8 mouse cellular contexts compared by ENCODE assay signal in genomic region chr9:121374076-121374863, GRCm38 (mm10).
DNase-seq lines count a peak whose midpoint lies in the region; ATAC-seq and TF ChIP-seq lines count a peak whose summit lies in the region.

No protein-coding gene starts in this region.

- TF ChIP-seq POLR2A in kidney, adult 2 months (IDR thresholded peaks at IDR 0.05; ENCODE audit: low read depth, low read length) = no peak

- H3K27me3 ChIP-seq in kidney, adult 2 months (replicated peaks; ENCODE audit: control insufficient read depth, insufficient read depth, low read length) = no peaks in the 10 kb centered on the region
- no peaks in the 10 kb centered on the region for H3K27me3 ChIP-seq in kidney, embryonic 14.5 days (ENCODE audit: control insufficient read depth, insufficient read depth, low read length)
- H3K27me3 ChIP-seq in embryonic facial prominence, embryonic 12.5 days = no peaks in the 10 kb centered on the region
- H3K27me3 ChIP-seq in liver, embryonic 11.5 days (replicated peaks; ENCODE audit: control insufficient read depth, insufficient read depth, low read length) = no peaks in the 10 kb centered on the region

- ATAC-seq in kidney, embryonic 14.5 days (ENCODE audit: low FRiP score, low TSS enrichment) = no peak
- ATAC-seq in embryonic facial prominence, embryonic 12.5 days (ENCODE audit: insufficient number of reproducible peaks, insufficient read depth, low FRiP score, low TSS enrichment) = no peak
- ATAC-seq in liver, embryonic 11.5 days (replicated peaks; ENCODE audit: low FRiP score) = no peak

- H3K9me3 ChIP-seq in kidney, embryonic 14.5 days (ENCODE audit: control insufficient read depth, low read length) = no peaks in the 10 kb centered on the region
- H3K9me3 ChIP-seq in embryonic facial prominence, embryonic 12.5 days = no peaks in the 10 kb centered on the region
- no peaks in the 10 kb centered on the region for H3K9me3 ChIP-seq in liver, embryonic 11.5 days (ENCODE audit: control insufficient read depth, low read length)

- DNase-seq in kidney, adult 2 months = peak; percentile 72
- peak; percentile 40 for DNase-seq in T-cell, adult 2 months (ENCODE audit: low spot score)
- peak; percentile 76 for DNase-seq in heart, postnatal 4 days
- DNase-seq in liver, embryonic 11.5 days (ENCODE audit: low spot score) = peak; percentile 54
- peak; percentile 74 for DNase-seq in neural tube, embryonic 10.5 days (ENCODE audit: extremely low spot score, low spot score)
- DNase-seq in right cerebral cortex, postnatal 25 days = no peak

- no peak overlapping the region for H3K9ac ChIP-seq in kidney, embryonic 14.5 days (ENCODE audit: low read depth, low read length)
- H3K9ac ChIP-seq in embryonic facial prominence, embryonic 12.5 days = no peak overlapping the region
- H3K9ac ChIP-seq in liver, embryonic 11.5 days (ENCODE audit: low read depth, low read length) = no peak overlapping the region

- no peak overlapping the region for H3K4me3 ChIP-seq in kidney, adult 2 months (ENCODE audit: insufficient read depth, low read depth, low read length)
- no peak overlapping the region for H3K4me3 ChIP-seq in kidney, embryonic 14.5 days (ENCODE audit: low read length)
- no peak overlapping the region for H3K4me3 ChIP-seq in embryonic facial prominence, embryonic 12.5 days
- no peak overlapping the region for H3K4me3 ChIP-seq in liver, embryonic 11.5 days (ENCODE audit: low read depth, low read length)

- no peak overlapping the region for H3K27ac ChIP-seq in kidney, adult 2 months (ENCODE audit: insufficient read depth, low read depth, low read length)
- H3K27ac ChIP-seq in kidney, embryonic 14.5 days (ENCODE audit: low read depth, low read length) = no peak overlapping the region
- H3K27ac ChIP-seq in embryonic facial prominence, embryonic 12.5 days = peak overlapping the region; percentile 37; the same call in 1 of the 2 replicates
- no peak overlapping the region for H3K27ac ChIP-seq in liver, embryonic 11.5 days (ENCODE audit: low read depth, low read length)

- no peaks in the 10 kb centered on the region for H3K36me3 ChIP-seq in kidney, adult 2 months (ENCODE audit: control insufficient read depth, insufficient read depth, low read length)
- H3K36me3 ChIP-seq in kidney, embryonic 14.5 days (ENCODE audit: control insufficient read depth, insufficient read depth, low read length) = no peaks in the 10 kb centered on the region
- no peaks in the 10 kb centered on the region for H3K36me3 ChIP-seq in embryonic facial prominence, embryonic 12.5 days
- H3K36me3 ChIP-seq in liver, embryonic 11.5 days (ENCODE audit: control insufficient read depth, insufficient read depth, low read length) = no peaks in the 10 kb centered on the region

- H3K4me2 ChIP-seq in kidney, embryonic 14.5 days (replicated peaks; ENCODE audit: low read depth, low read length) = no peak overlapping the region
- no peak overlapping the region for H3K4me2 ChIP-seq in embryonic facial prominence, embryonic 12.5 days (replicated peaks)
- H3K4me2 ChIP-seq in liver, embryonic 11.5 days = no peak overlapping the region

- H3K4me1 ChIP-seq in kidney, adult 2 months (ENCODE audit: control insufficient read depth, insufficient read depth, low read length) = peaks cover 47% of the 10 kb centered on the region
- H3K4me1 ChIP-seq in kidney, embryonic 14.5 days (ENCODE audit: control insufficient read depth, insufficient read depth, low read length) = peaks cover 38% of the 10 kb centered on the region
- peaks cover 36% of the 10 kb centered on the region for H3K4me1 ChIP-seq in embryonic facial prominence, embryonic 12.5 days
- peaks cover 19% of the 10 kb centered on the region for H3K4me1 ChIP-seq in liver, embryonic 11.5 days (replicated peaks; ENCODE audit: control insufficient read depth, insufficient read depth, low read length)

- TF ChIP-seq CTCF in kidney, adult 2 months (conservative IDR thresholded peaks at IDR 0.05; ENCODE audit: insufficient read depth, insufficient read length, low read depth, low read length) = peak; percentile 98

- WGBS in kidney, adult 2 months = 41% methylated on average over 9 of the region's 9 CpGs
- WGBS in kidney, embryonic 14.5 days = 29% methylated on average over 9 of the region's 9 CpGs
- WGBS in embryonic facial prominence, embryonic 12.5 days = 29% methylated on average over 9 of the region's 9 CpGs
- WGBS in liver, embryonic 11.5 days = 35% methylated on average over 9 of the region's 9 CpGs
